Mouse (Mus musculus): ENCODE results near the gene Zfp84. TPM values are rescaled to one million over a fixed set of nuclear protein-coding genes. Genes with fewer than 3 reads are reported as not detected.

The Zfp84 gene
- 19.3 TPM for polyA plus RNA-seq (2017; shearing (Covaris generic))

GRCm38 (mm10) chr7:29768090-29768900, at the start of gene Zfp84:
Gene Zfp84, plus strand, starts transcription at chr7:29768552.

GRCm38 (mm10) chr7:29726860-29727259, 41.5 kb upstream of the Zfp84 start, which contains the start of gene Catsperg2:
Gene Catsperg2, minus strand, starts transcription at chr7:29727032.

GRCm38 (mm10) chr7:29783871-29784551, 15.7 kb downstream of the Zfp84 start, which contains the start of gene Zfp30:
Gene Zfp30, plus strand, starts transcription at chr7:29783998.

GRCm38 (mm10) chr7:29815910-29816429, 47.6 kb downstream of the Zfp84 start, which contains the start of gene Zfp790:
Gene Zfp790, plus strand, starts transcription at chr7:29816114.

Other genes starting within 250 kb of the Zfp84 start
- gene Sipa1l3, start 249.9 kb upstream of the Zfp84 start, polyA plus RNA-seq (2017; shearing (Covaris generic)), result 12.3 TPM
- not detected for gene Catsperg2, start 41.5 kb upstream of the Zfp84 start, polyA plus RNA-seq (2017; shearing (Covaris generic))
- 0.35 TPM for gene Zfp30, start 15.4 kb downstream of the Zfp84 start, polyA plus RNA-seq (2017; shearing (Covaris generic))
- 17.6 TPM for gene Zfp790, start 47.6 kb downstream of the Zfp84 start, polyA plus RNA-seq (2017; shearing (Covaris generic))
- gene Zfp940, start 85.1 kb downstream of the Zfp84 start, polyA plus RNA-seq (2017; shearing (Covaris generic)), result 6.2 TPM
- 12.4 TPM for gene Zfp420, start 91.4 kb downstream of the Zfp84 start, polyA plus RNA-seq (2017; shearing (Covaris generic))
- gene Zfp27, start 138.0 kb downstream of the Zfp84 start, polyA plus RNA-seq (2017; shearing (Covaris generic)), result 5.1 TPM
- 0.68 TPM for gene Zfp383, start 139.7 kb downstream of the Zfp84 start, polyA plus RNA-seq (2017; shearing (Covaris generic))
- gene Zfp74, start 185.5 kb downstream of the Zfp84 start, polyA plus RNA-seq (2017; shearing (Covaris generic)), result 8.7 TPM
- 7.8 TPM for gene Zfp568, start 215.4 kb downstream of the Zfp84 start, polyA plus RNA-seq (2017; shearing (Covaris generic))

Data from CD4-positive, CD25-positive, alpha-beta regulatory T cell (primary cell).